Mouse (Mus musculus): Measurements from ENCODE around the gene Glp1r. TPM values are rescaled to one million over a fixed set of nuclear protein-coding genes. Genes with fewer than 3 reads are reported as not detected.

Glp1r gene
- polyA plus RNA-seq, 1 experiment from 2014 or later, result 1.3 TPM

GRCm38 (mm10) chr17:30897075-30897474, 4.5 kb upstream of the Glp1r start:
- Histone ChIP-seq H3K4me3 (ENCODE audit: low read depth, low read length) (no peak overlapping the region), H3K27ac (ENCODE audit: low read length) (no peak overlapping the region), H3K36me3 (ENCODE audit: control insufficient read depth, insufficient read depth, low read length) (no peaks in the 10 kb centered on the region), H3K27me3 (ENCODE audit: control insufficient read depth, insufficient read depth, low read depth, low read length) (peaks cover 6% of the 10 kb centered on the region), H3K9me3 (replicated peaks; ENCODE audit: control insufficient read depth, low read length, poor library complexity, severe bottlenecking) (no peaks in the 10 kb centered on the region), H3K4me2 (ENCODE audit: low read length) (no peak overlapping the region), H3K9ac (ENCODE audit: low read depth, low read length) (no peak overlapping the region), H3K4me1 (ENCODE audit: control insufficient read depth, insufficient read depth, low read length) (0 out of 2 replicates have a peak, but pooled peaks cover 5% of the 10 kb centered on the region)
- no peak for ATAC-seq
- WGBS, result 25% methylated on average over 2 of the region's 2 CpGs

GRCm38 (mm10) chr17:30904096-30904495, 2.5 kb downstream of the Glp1r start:
- no peak for ATAC-seq
- peaks cover 13% of the 10 kb centered on the region for H3K27me3 ChIP-seq (ENCODE audit: control insufficient read depth, insufficient read depth, low read depth, low read length)
- no peaks in the 10 kb centered on the region for H3K9me3 ChIP-seq (replicated peaks; ENCODE audit: control insufficient read depth, low read length, poor library complexity, severe bottlenecking)
- 67% methylated on average over 2 of the region's 2 CpGs for WGBS
- H3K4me2 ChIP-seq (ENCODE audit: low read length), result no peak overlapping the region
- 0 out of 2 replicates have a peak, but pooled peaks cover 5% of the 10 kb centered on the region for H3K4me1 ChIP-seq (ENCODE audit: control insufficient read depth, insufficient read depth, low read length)
- no peak overlapping the region for H3K9ac ChIP-seq (ENCODE audit: low read depth, low read length)
- no peak overlapping the region for H3K27ac ChIP-seq (ENCODE audit: low read length)
- H3K36me3 ChIP-seq (ENCODE audit: control insufficient read depth, insufficient read depth, low read length), result no peaks in the 10 kb centered on the region
- no peak overlapping the region for H3K4me3 ChIP-seq (ENCODE audit: low read depth, low read length)

DNA sequence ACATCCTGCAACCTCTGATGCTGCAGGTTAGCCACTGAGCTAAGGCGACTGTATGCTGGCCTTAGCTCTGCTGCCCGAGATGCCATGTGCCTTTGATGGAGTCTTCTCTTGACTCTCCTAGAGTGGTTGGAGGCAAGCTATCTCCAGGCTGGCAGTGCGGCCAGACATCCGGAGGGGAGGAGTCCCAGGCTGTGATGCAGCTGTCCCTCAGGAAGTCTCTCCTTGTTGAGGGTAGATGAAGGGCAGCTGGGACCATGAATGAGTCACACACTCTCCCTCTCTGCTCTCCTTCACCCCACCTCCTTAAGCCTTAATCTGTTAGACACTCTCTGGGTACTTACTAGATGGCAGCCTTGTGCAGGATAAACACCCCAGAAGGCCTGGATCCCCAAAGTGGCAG, 6.0 kb downstream of the Glp1r start:
- Histone ChIP-seq H3K36me3 (ENCODE audit: control insufficient read depth, insufficient read depth, low read length) (no peaks in the 10 kb centered on the region), H3K4me2 (ENCODE audit: low read length) (no peak overlapping the region), H3K4me3 (ENCODE audit: low read depth, low read length) (no peak overlapping the region), H3K27ac (ENCODE audit: low read length) (no peak overlapping the region), H3K9ac (ENCODE audit: low read depth, low read length) (no peak overlapping the region), H3K27me3 (ENCODE audit: control insufficient read depth, insufficient read depth, low read depth, low read length) (peaks cover 3% of the 10 kb centered on the region; the same call in 1 of the 2 replicates), H3K9me3 (replicated peaks; ENCODE audit: control insufficient read depth, low read length, poor library complexity, severe bottlenecking) (no peaks in the 10 kb centered on the region), H3K4me1 (ENCODE audit: control insufficient read depth, insufficient read depth, low read length) (no peaks in the 10 kb centered on the region)
- 81% methylated on average over 4 of the region's 4 CpGs for WGBS
- no peak for ATAC-seq

- Histone ChIP-seq H3K27ac (ENCODE audit: low read length) (no peak overlapping the region), H3K4me2 (ENCODE audit: low read length) (no peak overlapping the region), H3K9me3 (replicated peaks; ENCODE audit: control insufficient read depth, low read length, poor library complexity, severe bottlenecking) (no peaks in the 10 kb centered on the region), H3K4me1 (ENCODE audit: control insufficient read depth, insufficient read depth, low read length) (no peaks in the 10 kb centered on the region), H3K4me3 (ENCODE audit: low read depth, low read length) (no peak overlapping the region), H3K27me3 (ENCODE audit: control insufficient read depth, insufficient read depth, low read depth, low read length) (no peaks in the 10 kb centered on the region), H3K9ac (ENCODE audit: low read depth, low read length) (no peak overlapping the region), H3K36me3 (ENCODE audit: control insufficient read depth, insufficient read depth, low read length) (no peaks in the 10 kb centered on the region)
- WGBS, result 73% methylated on average over 27 of the region's 27 CpGs
- ATAC-seq, result no peak
Observed at GRCm38 (mm10) chr17:30910866-30911731, 9.5 kb downstream of the Glp1r start.

- Histone ChIP-seq H3K9me3 (replicated peaks; ENCODE audit: control insufficient read depth, low read length, poor library complexity, severe bottlenecking) (no peaks in the 10 kb centered on the region), H3K36me3 (ENCODE audit: control insufficient read depth, insufficient read depth, low read length) (no peaks in the 10 kb centered on the region), H3K4me1 (ENCODE audit: control insufficient read depth, insufficient read depth, low read length) (no peaks in the 10 kb centered on the region), H3K27me3 (ENCODE audit: control insufficient read depth, insufficient read depth, low read depth, low read length) (no peaks in the 10 kb centered on the region), H3K27ac (ENCODE audit: low read length) (no peak overlapping the region), H3K4me3 (ENCODE audit: low read depth, low read length) (no peak overlapping the region), H3K4me2 (ENCODE audit: low read length) (no peak overlapping the region), H3K9ac (ENCODE audit: low read depth, low read length) (no peak overlapping the region)
- 48% methylated on average over 8 of the region's 8 CpGs for WGBS
- no peak for ATAC-seq
Observed at GRCm38 (mm10) chr17:30911732-30912088, 10.1 kb downstream of the Glp1r start.

- no peak overlapping the region for H3K9ac ChIP-seq (ENCODE audit: low read depth, low read length)
- no peak for ATAC-seq
- no peaks in the 10 kb centered on the region for H3K4me1 ChIP-seq (ENCODE audit: control insufficient read depth, insufficient read depth, low read length)
- H3K27me3 ChIP-seq (ENCODE audit: control insufficient read depth, insufficient read depth, low read depth, low read length), result no peaks in the 10 kb centered on the region
- no peak overlapping the region for H3K4me3 ChIP-seq (ENCODE audit: low read depth, low read length)
- no peak overlapping the region for H3K27ac ChIP-seq (ENCODE audit: low read length)
- no peak overlapping the region for H3K4me2 ChIP-seq (ENCODE audit: low read length)
- 75% methylated on average over 5 of the region's 5 CpGs for WGBS
- H3K9me3 ChIP-seq (replicated peaks; ENCODE audit: control insufficient read depth, low read length, poor library complexity, severe bottlenecking), result no peaks in the 10 kb centered on the region
- H3K36me3 ChIP-seq (ENCODE audit: control insufficient read depth, insufficient read depth, low read length), result no peaks in the 10 kb centered on the region
Observed at GRCm38 (mm10) chr17:30912536-30912935, 10.9 kb downstream of the Glp1r start.

DNA sequence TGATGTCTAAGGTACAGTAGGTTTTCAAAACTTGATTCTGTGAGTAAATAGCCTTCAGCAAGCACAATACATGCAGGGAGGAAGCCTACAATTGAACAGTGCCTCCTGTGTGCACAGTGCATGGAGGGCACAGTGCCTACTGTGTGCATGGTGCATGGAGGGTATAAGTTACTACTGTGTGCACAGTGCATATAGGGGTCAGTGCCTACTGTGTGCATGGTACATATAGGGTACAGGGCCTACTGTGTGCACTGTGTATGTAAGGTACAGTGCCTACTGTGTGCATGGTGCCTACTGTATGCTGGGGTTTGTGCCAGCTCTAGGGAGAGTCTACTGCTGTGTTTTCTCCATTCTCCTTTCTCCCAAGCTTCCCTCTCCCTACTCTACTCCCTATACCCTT, 12.6 kb downstream of the Glp1r start:
- Histone ChIP-seq H3K4me1 (ENCODE audit: control insufficient read depth, insufficient read depth, low read length) (no peaks in the 10 kb centered on the region), H3K36me3 (ENCODE audit: control insufficient read depth, insufficient read depth, low read length) (no peaks in the 10 kb centered on the region)
- no peak for ATAC-seq

DNA sequence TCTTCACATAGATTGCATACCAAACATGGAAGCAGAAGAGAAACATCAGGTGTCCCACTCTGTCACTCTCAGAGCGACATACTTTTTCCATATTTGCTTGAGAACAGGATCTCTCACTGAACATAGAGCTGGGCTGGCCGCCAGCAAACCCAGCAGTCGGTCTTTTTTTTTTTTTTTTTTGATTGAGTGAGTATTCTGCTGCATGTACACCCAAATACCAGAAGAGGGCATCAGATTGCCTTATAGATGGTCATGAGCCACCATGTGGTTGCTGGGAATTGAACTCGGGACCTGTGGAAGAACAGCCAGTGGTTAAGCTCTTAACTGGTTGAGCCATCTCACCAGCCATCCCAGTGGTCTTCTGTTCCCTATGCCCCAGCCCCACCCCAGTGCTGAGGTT, 21.9 kb downstream of the Glp1r start:
- WGBS, result 66% methylated on average over 4 of the region's 4 CpGs
- H3K4me1 ChIP-seq (ENCODE audit: control insufficient read depth, insufficient read depth, low read length), result no peaks in the 10 kb centered on the region
- no peaks in the 10 kb centered on the region for H3K9me3 ChIP-seq (replicated peaks; ENCODE audit: control insufficient read depth, low read length, poor library complexity, severe bottlenecking)
- no peaks in the 10 kb centered on the region for H3K36me3 ChIP-seq (ENCODE audit: control insufficient read depth, insufficient read depth, low read length)
- H3K9ac ChIP-seq (ENCODE audit: low read depth, low read length), result no peak overlapping the region
- no peaks in the 10 kb centered on the region for H3K27me3 ChIP-seq (ENCODE audit: control insufficient read depth, insufficient read depth, low read depth, low read length)
- no peak overlapping the region for H3K4me2 ChIP-seq (ENCODE audit: low read length)
- ATAC-seq, result no peak
- no peak overlapping the region for H3K4me3 ChIP-seq (ENCODE audit: low read depth, low read length)
- no peak overlapping the region for H3K27ac ChIP-seq (ENCODE audit: low read length)

More for the DNA sequence above, 12.6 kb downstream of the Glp1r start:
- Histone ChIP-seq H3K27ac (ENCODE audit: low read length) (no peak overlapping the region), H3K4me3 (ENCODE audit: low read depth, low read length) (no peak overlapping the region), H3K27me3 (ENCODE audit: control insufficient read depth, insufficient read depth, low read depth, low read length) (no peaks in the 10 kb centered on the region), H3K4me2 (ENCODE audit: low read length) (no peak overlapping the region), H3K9me3 (replicated peaks; ENCODE audit: control insufficient read depth, low read length, poor library complexity, severe bottlenecking) (no peaks in the 10 kb centered on the region), H3K9ac (ENCODE audit: low read depth, low read length) (no peak overlapping the region)

DNA sequence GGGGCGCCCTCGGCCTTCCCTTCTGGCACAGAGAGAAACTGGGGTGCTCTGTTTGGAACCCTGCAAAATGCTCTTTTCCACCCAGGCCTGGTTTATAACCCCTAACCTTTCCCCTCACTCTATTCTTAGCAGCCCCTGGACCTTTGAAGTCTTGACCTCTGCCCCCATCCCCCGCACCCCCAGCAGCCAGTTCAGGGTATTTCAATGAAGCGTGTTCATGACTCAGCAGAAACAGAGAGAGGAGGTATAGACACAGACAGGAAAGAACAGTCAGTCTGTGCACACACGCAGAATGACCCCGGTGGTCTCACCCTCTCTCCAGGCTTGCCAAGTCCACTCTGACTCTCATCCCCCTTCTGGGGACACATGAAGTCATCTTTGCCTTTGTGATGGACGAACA, 29.2 kb downstream of the Glp1r start:
- H3K4me2 ChIP-seq (ENCODE audit: low read length), result no peak overlapping the region
- no peaks in the 10 kb centered on the region for H3K4me1 ChIP-seq (ENCODE audit: control insufficient read depth, insufficient read depth, low read length)
- no peaks in the 10 kb centered on the region for H3K9me3 ChIP-seq (replicated peaks; ENCODE audit: control insufficient read depth, low read length, poor library complexity, severe bottlenecking)
- no peak for ATAC-seq
- H3K9ac ChIP-seq (ENCODE audit: low read depth, low read length), result no peak overlapping the region
- no peak overlapping the region for H3K27ac ChIP-seq (ENCODE audit: low read length)
- H3K27me3 ChIP-seq (ENCODE audit: control insufficient read depth, insufficient read depth, low read depth, low read length), result no peaks in the 10 kb centered on the region
- 83% methylated on average over 7 of the region's 7 CpGs for WGBS
- H3K4me3 ChIP-seq (ENCODE audit: low read depth, low read length), result no peak overlapping the region
- H3K36me3 ChIP-seq (ENCODE audit: control insufficient read depth, insufficient read depth, low read length), result no peaks in the 10 kb centered on the region

All from midbrain, embryonic 16.5 days (tissue).